Mouse (Mus musculus) limb, embryonic 14.5 days (tissue): ENCODE measurements at regions not wholly inside any gene's neighbourhood (a gene's known extent, or its start where the extent isn't known, plus 50 kb on each side); places are given as distances from the start of the nearest gene placed in this dataset.
A peak's percentile ranks its signal among the peaks of the same experiment; 100 is the strongest.

ENCODE experiments used
- ATAC-seq: fragments of 200-750 bp; cut with Nextera tagmentation; 2 replicates; pipeline ENCODE4 v1.8.0; 2017; ENCODE audit warnings: low read depth, moderate number of reproducible peaks, moderate TSS enrichment; ENCODE audit not compliant: low FRiP score
- DNase-seq: peaks from one replicate; pipeline ENCODE4 v3.0.0-alpha.2; 2015; ENCODE audit warnings: low spot score
- H3K27ac ChIP-seq: fragments of 300-500 bp; sonication (generic); replicated peaks from 2 replicates; pipeline ENCODE4 v1.5.1; 2014; ENCODE audit warnings: low read depth, mild to moderate bottlenecking, low read length, moderate library complexity, mixed read lengths
- H3K27me3 ChIP-seq: fragments of 300-500 bp; sonication (generic); 2 replicates; pipeline ENCODE4 v1.6.1; 2014; ENCODE audit warnings: low read length, mixed read lengths; ENCODE audit not compliant: control insufficient read depth, insufficient read depth
- H3K36me3 ChIP-seq: fragments of 300-500 bp; sonication (generic); 2 replicates; pipeline ENCODE4 v1.6.1; 2014; ENCODE audit warnings: mild to moderate bottlenecking, low read length, moderate library complexity, mixed read lengths; ENCODE audit not compliant: control insufficient read depth, insufficient read depth
- H3K4me1 ChIP-seq: fragments of 300-500 bp; sonication (generic); 2 replicates; pipeline ENCODE4 v1.6.1; 2014; ENCODE audit warnings: antibody characterized with exemption, low read length, mixed read lengths; ENCODE audit not compliant: control insufficient read depth, insufficient read depth
- H3K4me2 ChIP-seq: fragments of 300-500 bp; sonication (generic); replicated peaks from 2 replicates; pipeline ENCODE4 v1.6.1; 2014; ENCODE audit warnings: low read depth, mild to moderate bottlenecking, low read length, moderate library complexity; ENCODE audit not compliant: severe bottlenecking
- H3K4me3 ChIP-seq: fragments of 300-500 bp; sonication (generic); replicated peaks from 2 replicates; pipeline ENCODE4 v1.5.1; 2014; ENCODE audit warnings: low read length
- H3K9ac ChIP-seq: fragments of 300-500 bp; sonication (generic); 2 replicates; pipeline ENCODE4 v1.6.1; 2014; ENCODE audit warnings: mild to moderate bottlenecking, low read depth, low read length, moderate library complexity; ENCODE audit not compliant: severe bottlenecking
- H3K9me3 ChIP-seq: fragments of 300-500 bp; sonication (generic); 2 replicates; pipeline ENCODE4 v1.6.1; 2016; ENCODE audit warnings: low read length; ENCODE audit not compliant: control insufficient read depth
- POLR2A ChIP-seq: fragments of 200-500 bp; IDR thresholded peaks from 2 replicates; pipeline ENCODE4 v1.8.0; 2012; ENCODE audit warnings: inconsistent platforms, mild to moderate bottlenecking, moderate library complexity, borderline replicate concordance; ENCODE audit not compliant: insufficient read depth, insufficient read length; ENCODE audit errors: extremely low read depth
- WGBS: fragments of 180-500 bp; shearing (Covaris S2); extraction: QIAGEN DNeasy Blood & Tissue Kit; methylation state at CpG from one replicate; pipeline ENCODE4 v1.1.7; 2014; 5-methylcytosine and 5-hydroxymethylcytosine counted together

DNA sequence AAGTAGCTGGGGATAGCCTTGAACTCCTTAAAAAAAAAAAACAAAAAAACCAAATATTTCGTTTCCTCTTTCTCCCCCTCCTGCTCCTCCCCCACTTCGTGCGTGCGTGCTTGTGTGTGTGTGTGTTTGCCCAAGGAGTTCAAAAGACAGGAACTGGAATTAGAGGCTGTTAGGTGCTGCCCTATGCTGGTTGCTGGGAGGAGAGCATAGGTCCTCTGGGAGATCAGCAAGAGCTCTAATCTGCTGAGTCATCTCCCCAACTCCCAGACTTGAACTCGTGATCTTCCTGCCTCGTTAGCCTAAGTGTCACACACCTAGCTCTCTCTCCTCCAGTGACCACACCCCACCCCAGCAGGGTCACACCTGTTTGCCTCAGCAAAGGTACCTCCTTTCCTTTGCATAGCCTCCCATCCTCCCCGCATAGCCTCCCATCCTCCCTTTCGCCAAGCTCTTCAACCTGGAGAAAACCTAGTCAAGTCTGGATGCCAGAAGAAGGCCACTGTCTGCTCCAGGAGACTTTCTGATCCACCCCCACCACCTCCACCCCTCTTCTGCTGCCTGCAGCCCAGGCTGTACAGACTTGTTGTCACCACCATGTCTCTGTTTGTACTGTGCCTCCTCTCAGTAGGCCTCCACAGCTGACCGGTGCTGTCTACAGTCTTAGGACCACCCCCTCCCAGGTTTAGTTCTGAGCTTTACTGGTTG lies 110.5 kb upstream of the Jun start:
- DNase-seq (no peak), ATAC-seq (no peak)
- H3K4me3 ChIP-seq, result no peak overlapping the region
- H3K27ac ChIP-seq, result no peak overlapping the region
- no peaks in the 10 kb centered on the region for H3K9me3 ChIP-seq
- H3K4me1 ChIP-seq, result peaks cover 14% of the 10 kb centered on the region; the same call in 1 of the 2 replicates
- H3K36me3 ChIP-seq, result no peaks in the 10 kb centered on the region
- 72% methylated on average over 9 of the region's 9 CpGs for WGBS
- no peaks in the 10 kb centered on the region for H3K27me3 ChIP-seq
- no peak for TF ChIP-seq POLR2A
- H3K4me2 ChIP-seq, result 0 out of 2 replicates have a peak overlapping the region, but pooled peaks have one; percentile 65
- H3K9ac ChIP-seq, result no peak overlapping the region

DNA sequence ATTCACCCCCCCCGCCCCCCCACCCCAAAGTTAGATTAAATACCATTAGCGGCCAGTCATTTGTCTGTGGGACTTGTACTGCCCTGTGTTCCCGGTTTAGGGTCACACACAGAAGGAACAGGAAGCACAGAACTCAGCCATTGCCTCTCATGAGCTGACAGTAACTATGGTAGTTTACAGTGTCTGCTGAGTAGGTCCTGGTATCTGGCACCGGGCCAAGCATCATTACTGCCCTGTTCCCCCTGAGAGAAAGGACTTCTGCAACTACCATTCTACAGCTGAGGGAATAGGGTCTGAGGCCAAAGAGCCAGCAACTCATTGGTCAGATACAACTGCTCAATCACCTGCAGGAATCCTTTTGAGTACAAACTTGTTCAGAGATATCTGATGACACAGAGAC lies 111.4 kb upstream of the Jun start:
- H3K4me3 ChIP-seq, result no peak overlapping the region
- no peak overlapping the region for H3K9ac ChIP-seq
- H3K27me3 ChIP-seq, result no peaks in the 10 kb centered on the region
- TF ChIP-seq POLR2A, result no peak
- H3K27ac ChIP-seq, result no peak overlapping the region
- WGBS, result 70% methylated on average over 4 of the region's 4 CpGs
- ATAC-seq (no peak), DNase-seq (no peak)
- no peaks in the 10 kb centered on the region for H3K36me3 ChIP-seq
- peaks cover 14% of the 10 kb centered on the region; the same call in 1 of the 2 replicates for H3K4me1 ChIP-seq
- no peak overlapping the region for H3K4me2 ChIP-seq
- no peaks in the 10 kb centered on the region for H3K9me3 ChIP-seq

DNA sequence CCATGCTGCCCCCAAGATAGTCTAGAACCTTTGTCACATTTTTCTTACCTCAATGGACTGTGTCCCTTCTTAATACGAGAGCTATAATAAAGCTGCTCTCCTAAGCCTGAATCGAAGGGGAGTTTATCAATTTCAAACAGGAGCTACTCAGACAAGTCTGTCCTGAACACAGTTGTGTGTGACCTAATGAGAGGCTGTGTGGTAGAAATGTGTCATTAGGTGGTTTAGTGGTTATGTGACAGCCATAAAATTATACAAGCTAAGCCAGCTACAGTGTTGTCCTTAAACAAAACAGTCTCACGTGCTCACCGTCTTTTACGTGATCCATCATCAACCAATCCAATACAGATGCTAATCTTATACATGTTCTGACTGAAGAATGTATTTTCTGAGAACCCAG lies 114.5 kb upstream of the Jun start:
- Histone ChIP-seq H3K4me1 (peaks cover 14% of the 10 kb centered on the region; the same call in 1 of the 2 replicates), H3K9me3 (no peaks in the 10 kb centered on the region), H3K36me3 (no peaks in the 10 kb centered on the region), H3K4me2 (no peak overlapping the region), H3K9ac (no peak overlapping the region), H3K4me3 (no peak overlapping the region), H3K27me3 (no peaks in the 10 kb centered on the region), H3K27ac (no peak overlapping the region)
- 42% methylated on average over 5 of the region's 5 CpGs for WGBS
- TF ChIP-seq POLR2A, result no peak
- ATAC-seq, result no peak
- no peak for DNase-seq

DNA sequence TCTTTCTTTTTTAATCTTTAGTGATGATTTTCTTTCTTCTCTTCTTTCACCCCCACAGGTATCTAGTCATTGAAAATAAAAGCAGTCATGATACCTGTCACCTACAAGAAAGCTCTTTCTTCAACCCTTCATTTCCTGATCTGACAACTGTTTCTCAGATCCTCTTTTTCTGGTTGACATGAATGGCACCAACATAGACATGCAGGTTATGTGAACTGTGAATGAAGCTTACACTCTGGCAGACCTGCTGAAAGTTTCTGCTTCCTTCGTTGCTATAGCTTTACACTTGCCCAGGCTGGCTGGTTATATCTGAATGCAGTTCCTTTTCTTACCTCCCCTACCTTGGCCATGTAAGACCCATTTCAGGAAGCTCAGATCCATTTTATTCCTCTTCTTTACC lies 115.2 kb upstream of the Jun start:
- no peak for ATAC-seq
- no peaks in the 10 kb centered on the region for H3K27me3 ChIP-seq
- no peak overlapping the region for H3K9ac ChIP-seq
- WGBS, result 84% methylated on average over 1 of the region's 1 CpGs
- no peak for DNase-seq
- H3K9me3 ChIP-seq, result no peaks in the 10 kb centered on the region
- H3K4me1 ChIP-seq, result peaks cover 12% of the 10 kb centered on the region; the same call in 1 of the 2 replicates
- no peak overlapping the region for H3K27ac ChIP-seq
- no peak overlapping the region for H3K4me2 ChIP-seq
- no peak for TF ChIP-seq POLR2A
- no peak overlapping the region for H3K4me3 ChIP-seq
- H3K36me3 ChIP-seq, result no peaks in the 10 kb centered on the region

DNA sequence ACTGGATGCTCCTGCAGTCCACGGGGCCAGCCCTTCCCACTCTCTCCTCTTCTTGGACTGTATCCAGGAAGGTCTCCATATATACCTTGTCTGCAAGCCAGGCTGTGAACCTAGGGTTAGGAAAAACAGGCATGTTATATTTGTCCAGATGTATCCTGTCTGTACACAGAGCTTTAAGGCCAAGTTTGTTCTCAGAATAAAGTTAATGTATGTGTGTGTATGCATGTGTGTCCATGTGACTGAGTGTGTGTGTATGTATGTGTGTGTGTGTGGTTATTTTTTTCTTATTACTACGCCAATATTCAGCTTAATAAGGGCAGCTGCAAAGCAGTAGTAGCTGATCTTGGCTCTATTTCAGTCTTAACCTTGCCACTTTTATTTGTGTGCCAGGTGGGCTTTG lies 117.7 kb upstream of the Jun start:
- no peak overlapping the region for H3K4me2 ChIP-seq
- no peaks in the 10 kb centered on the region for H3K27me3 ChIP-seq
- no peak overlapping the region for H3K4me3 ChIP-seq
- no peak overlapping the region for H3K27ac ChIP-seq
- no peaks in the 10 kb centered on the region for H3K36me3 ChIP-seq
- 25% methylated on average over 2 of the region's 2 CpGs for WGBS
- TF ChIP-seq POLR2A, result no peak
- DNase-seq (peak; percentile 64), ATAC-seq (peak; percentile 55; the same call in 1 of the 2 replicates)
- H3K4me1 ChIP-seq, result peaks cover 10% of the 10 kb centered on the region; the same call in 1 of the 2 replicates
- H3K9ac ChIP-seq, result no peak overlapping the region
- no peaks in the 10 kb centered on the region for H3K9me3 ChIP-seq
